Mouse (Mus musculus): ENCODE results near the gene Anxa3.

- TF ChIP-seq CTCF (IDR thresholded peaks at IDR 0.05; ENCODE audit: insufficient read depth, low read depth, low read length), result no peak
- no peak for TF ChIP-seq POLR2A (IDR thresholded peaks at IDR 0.05; ENCODE audit: insufficient read depth, low read depth, low read length)
Measured at GRCm38 (mm10) chr5:96867171-96867570, 74.0 kb downstream of the Anxa3 start.

Measured in olfactory bulb, adult 2 months (tissue).